Mouse (Mus musculus) myocyte (in vitro differentiated cells): ENCODE data around the gene Ifih1.

ENCODE experiments used
- CEBPB ChIP-seq: IDR thresholded peaks from 2 replicates; pipeline ENCODE4 v1.6.1; 2011; ENCODE audit warnings: mild to moderate bottlenecking, moderate library complexity; ENCODE audit not compliant: poor library complexity, insufficient read depth, severe bottlenecking
- MAX ChIP-seq: IDR thresholded peaks from one replicate; pipeline ENCODE4 v1.6.1; 2011; ENCODE audit warnings: low read depth, mild to moderate bottlenecking, control low read depth
- MYOD1 ChIP-seq, 3 experiments: IDR thresholded peaks; one replicate each; pipeline ENCODE4 v1.6.1; 2011; ENCODE audit warnings: control low read depth in 2 of 3, low read depth in 2 of 3, mild to moderate bottlenecking in 2 of 3, moderate library complexity in 1 of 3; ENCODE audit not compliant: insufficient read length in 2 of 3, control insufficient read depth in 1 of 3
- POLR2A ChIP-seq: IDR thresholded peaks from one replicate; pipeline ENCODE4 v1.6.1; 2011; ENCODE audit warnings: low read depth, mild to moderate bottlenecking, control low read depth, moderate library complexity; ENCODE audit not compliant: insufficient read length
- POLR2AphosphoS2 ChIP-seq: IDR thresholded peaks from one replicate; pipeline ENCODE4 v1.6.1; 2011; ENCODE audit warnings: low read depth, control low read depth; ENCODE audit not compliant: insufficient read length
- REST ChIP-seq: IDR thresholded peaks from one replicate; pipeline ENCODE4 v1.6.1; 2011; ENCODE audit warnings: mild to moderate bottlenecking, control low read depth, moderate library complexity; ENCODE audit not compliant: insufficient read depth, insufficient read length

- TF ChIP-seq MAX (no peak), POLR2A (no peak), POLR2AphosphoS2 (no peak), CEBPB (no peak), REST (no peak), MYOD1 (IDR thresholded peaks at IDR 0.05; ENCODE audit: control insufficient read depth in 1 of 3, insufficient read length in 2 of 3, low read depth in 2 of 3) (peak in 1 of 3 experiments; percentile 35)
Observed at GRCm38 (mm10) chr2:62664135-62664670, 18.1 kb upstream of the Ifih1 start, which contains the start of gene Gca.
